Mouse (Mus musculus): ENCODE data around the gene Fam20a. TPM values are rescaled to one million over a fixed set of nuclear protein-coding genes. Genes with fewer than 3 reads are reported as not detected.

Gene Fam20a
- polyA plus RNA-seq, 1 experiment from 2014 or later: 28.0 TPM

DNA sequence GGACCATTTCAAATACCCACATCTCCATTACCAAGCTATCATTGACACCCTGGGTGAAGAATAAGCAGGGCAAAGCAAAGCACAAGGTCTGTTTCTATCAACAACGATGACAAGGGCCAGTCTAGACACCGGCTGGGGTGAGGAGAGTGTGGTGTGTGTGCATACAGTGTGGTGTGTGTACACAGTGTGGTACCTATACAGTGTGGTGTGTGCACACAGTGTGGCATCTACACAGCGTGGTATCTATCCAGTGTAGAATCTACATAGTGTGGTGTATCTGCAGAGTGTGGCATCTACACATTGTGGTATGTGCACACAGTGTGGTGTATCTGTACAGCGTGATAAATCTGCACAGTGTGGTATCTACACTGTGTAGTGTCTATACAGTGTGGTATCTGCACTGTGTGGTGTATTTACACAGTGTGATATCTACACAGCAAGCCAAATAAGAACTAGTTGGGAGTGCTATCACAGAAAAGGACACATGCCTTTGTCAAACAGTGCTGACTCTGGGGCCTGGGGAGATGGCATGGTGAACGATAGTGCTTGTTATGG lies 24.9 kb downstream of the Fam20a start:
- 70% methylated on average over 5 of the region's 5 CpGs for WGBS (ENCODE audit: insufficient replicate concordance)
- no peak for ATAC-seq
- no peak for TF ChIP-seq CTCF (IDR thresholded peaks at IDR 0.05; ENCODE audit: low read depth)
- TF ChIP-seq EP300 (IDR thresholded peaks at IDR 0.05; ENCODE audit: low read depth): no peak

GRCm38 (mm10) chr11:109696519-109696918 lies 25.6 kb downstream of the Fam20a start:
- Histone ChIP-seq H3K4me3 (ENCODE audit: low read depth, low read length) (no peak overlapping the region), H3K4me1 (ENCODE audit: insufficient read depth) (peaks cover 11% of the 10 kb centered on the region), H3K9ac (replicated peaks) (no peak overlapping the region), H3K36me3 (replicated peaks; ENCODE audit: insufficient read depth, low read length) (no peaks in the 10 kb centered on the region), H3K27ac (ENCODE audit: low read depth) (no peak overlapping the region), H3K27me3 (ENCODE audit: insufficient read depth, low read length) (no peaks in the 10 kb centered on the region), H3K9me3 (ENCODE audit: low read length) (no peaks in the 10 kb centered on the region), H3K4me2 (ENCODE audit: low read depth, low read length) (no peak overlapping the region)
- ATAC-seq: no peak
- 64% methylated on average over 4 of the region's 4 CpGs for WGBS (ENCODE audit: insufficient replicate concordance)
- TF ChIP-seq CTCF (IDR thresholded peaks at IDR 0.05; ENCODE audit: low read depth) (no peak), EP300 (IDR thresholded peaks at IDR 0.05; ENCODE audit: low read depth) (no peak)
- DNase-seq: no peak

More for the DNA sequence above, 24.9 kb downstream of the Fam20a start:
- H3K9me3 ChIP-seq (ENCODE audit: low read length): no peaks in the 10 kb centered on the region
- no peaks in the 10 kb centered on the region for H3K27me3 ChIP-seq (ENCODE audit: insufficient read depth, low read length)
- no peak overlapping the region for H3K4me3 ChIP-seq (ENCODE audit: low read depth, low read length)
- H3K9ac ChIP-seq (replicated peaks): no peak overlapping the region
- H3K27ac ChIP-seq (ENCODE audit: low read depth): no peak overlapping the region
- H3K36me3 ChIP-seq (replicated peaks; ENCODE audit: insufficient read depth, low read length): no peaks in the 10 kb centered on the region
- no peak overlapping the region for H3K4me2 ChIP-seq (ENCODE audit: low read depth, low read length)
- no peak for DNase-seq
- peaks cover 15% of the 10 kb centered on the region for H3K4me1 ChIP-seq (ENCODE audit: insufficient read depth)

- H3K4me3 ChIP-seq (ENCODE audit: low read depth, low read length): no peak overlapping the region
- no peaks in the 10 kb centered on the region for H3K36me3 ChIP-seq (replicated peaks; ENCODE audit: insufficient read depth, low read length)
- no peak for DNase-seq
- H3K27me3 ChIP-seq (ENCODE audit: insufficient read depth, low read length): no peaks in the 10 kb centered on the region
- H3K9me3 ChIP-seq (ENCODE audit: low read length): no peaks in the 10 kb centered on the region
- H3K9ac ChIP-seq (replicated peaks): no peak overlapping the region
- H3K4me2 ChIP-seq (ENCODE audit: low read depth, low read length): no peak overlapping the region
- TF ChIP-seq CTCF (IDR thresholded peaks at IDR 0.05; ENCODE audit: low read depth) (no peak), EP300 (IDR thresholded peaks at IDR 0.05; ENCODE audit: low read depth) (no peak)
- peaks cover 8% of the 10 kb centered on the region; the same call in 1 of the 2 replicates for H3K4me1 ChIP-seq (ENCODE audit: insufficient read depth)
- H3K27ac ChIP-seq (ENCODE audit: low read depth): no peak overlapping the region
- no peak for ATAC-seq
- WGBS (ENCODE audit: insufficient replicate concordance): 56% methylated on average over 3 of the region's 3 CpGs
Observed at GRCm38 (mm10) chr11:109692737-109693136, 29.3 kb downstream of the Fam20a start.

- H3K9me3 ChIP-seq (ENCODE audit: low read length): no peaks in the 10 kb centered on the region
- no peaks in the 10 kb centered on the region for H3K36me3 ChIP-seq (replicated peaks; ENCODE audit: insufficient read depth, low read length)
- WGBS (ENCODE audit: insufficient replicate concordance): 67% methylated on average over 4 of the region's 4 CpGs
- H3K4me2 ChIP-seq (ENCODE audit: low read depth, low read length): no peak overlapping the region
- no peak for TF ChIP-seq EP300 (IDR thresholded peaks at IDR 0.05; ENCODE audit: low read depth)
- no peak for TF ChIP-seq CTCF (IDR thresholded peaks at IDR 0.05; ENCODE audit: low read depth)
- ATAC-seq (no peak), DNase-seq (no peak)
- H3K27ac ChIP-seq (ENCODE audit: low read depth): no peak overlapping the region
- H3K27me3 ChIP-seq (ENCODE audit: insufficient read depth, low read length): no peaks in the 10 kb centered on the region
- no peak overlapping the region for H3K9ac ChIP-seq (replicated peaks)
- no peak overlapping the region for H3K4me3 ChIP-seq (ENCODE audit: low read depth, low read length)
- H3K4me1 ChIP-seq (ENCODE audit: insufficient read depth): peaks cover 8% of the 10 kb centered on the region; the same call in 1 of the 2 replicates
Observed at GRCm38 (mm10) chr11:109689539-109689938, 32.5 kb downstream of the Fam20a start.

DNA sequence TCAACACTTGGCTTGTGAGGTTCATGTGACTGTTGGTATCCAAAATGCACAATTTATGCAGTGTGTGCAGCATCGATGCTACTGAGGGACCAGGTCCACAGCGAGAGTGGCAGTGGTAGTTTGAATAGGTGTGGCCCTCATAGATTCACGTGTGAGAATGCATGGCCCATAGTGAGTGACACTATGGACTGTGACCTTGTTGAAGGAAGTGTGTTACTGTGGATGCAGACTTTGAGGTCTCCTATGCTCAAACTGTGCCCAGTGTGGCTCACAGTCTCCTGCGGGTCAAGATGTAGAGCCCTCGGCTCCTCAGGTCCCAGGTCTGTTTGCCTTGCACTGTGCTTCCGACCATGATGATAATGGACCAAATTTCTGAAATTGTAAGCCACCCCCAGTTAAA lies 39.9 kb downstream of the Fam20a start:
- no peaks in the 10 kb centered on the region for H3K4me1 ChIP-seq (ENCODE audit: insufficient read depth)
- WGBS (ENCODE audit: insufficient replicate concordance): 79% methylated on average over 6 of the region's 6 CpGs
- H3K9ac ChIP-seq (replicated peaks): no peak overlapping the region

GRCm38 (mm10) chr11:109681556-109681955 lies 40.5 kb downstream of the Fam20a start:
- TF ChIP-seq EP300 (IDR thresholded peaks at IDR 0.05; ENCODE audit: low read depth) (no peak), CTCF (IDR thresholded peaks at IDR 0.05; ENCODE audit: low read depth) (no peak)
- no peak for ATAC-seq
- Histone ChIP-seq H3K9ac (replicated peaks) (no peak overlapping the region), H3K9me3 (ENCODE audit: low read length) (no peaks in the 10 kb centered on the region), H3K4me1 (ENCODE audit: insufficient read depth) (no peaks in the 10 kb centered on the region), H3K36me3 (replicated peaks; ENCODE audit: insufficient read depth, low read length) (no peaks in the 10 kb centered on the region; the same call in 1 of the 2 replicates), H3K4me2 (ENCODE audit: low read depth, low read length) (no peak overlapping the region), H3K4me3 (ENCODE audit: low read depth, low read length) (no peak overlapping the region), H3K27me3 (ENCODE audit: insufficient read depth, low read length) (no peaks in the 10 kb centered on the region), H3K27ac (ENCODE audit: low read depth) (no peak overlapping the region)
- 70% methylated on average over 3 of the region's 3 CpGs for WGBS (ENCODE audit: insufficient replicate concordance)
- no peak for DNase-seq

More for the DNA sequence above, 39.9 kb downstream of the Fam20a start:
- H3K9me3 ChIP-seq (ENCODE audit: low read length): no peaks in the 10 kb centered on the region
- no peaks in the 10 kb centered on the region; the same call in 1 of the 2 replicates for H3K36me3 ChIP-seq (replicated peaks; ENCODE audit: insufficient read depth, low read length)
- no peak overlapping the region for H3K4me3 ChIP-seq (ENCODE audit: low read depth, low read length)
- no peak for ATAC-seq
- H3K27me3 ChIP-seq (ENCODE audit: insufficient read depth, low read length): no peaks in the 10 kb centered on the region
- DNase-seq: no peak
- no peak overlapping the region for H3K27ac ChIP-seq (ENCODE audit: low read depth)
- no peak overlapping the region for H3K4me2 ChIP-seq (ENCODE audit: low read depth, low read length)
- TF ChIP-seq EP300 (IDR thresholded peaks at IDR 0.05; ENCODE audit: low read depth) (no peak), CTCF (IDR thresholded peaks at IDR 0.05; ENCODE audit: low read depth) (no peak)

Data from liver, postnatal 0 days (tissue).